Mouse (Mus musculus) spleen, postnatal 0 days (tissue): Measurements from ENCODE around the gene BC030870. TPM values are rescaled to one million over a fixed set of nuclear protein-coding genes. Genes with fewer than 3 reads are reported as not detected.

Experiments
- polyA plus RNA-seq: library from polyadenylated mRNA; unstranded; fragments of >200 nt; fragmentation: Nextera tagmentation; extraction: Ambion mirVana; gene quantifications from 2 replicates; pipeline ENCODE4 v1.2.1, GENCODE M21; 2015

The BC030870 gene
- not detected in 2 replicates for polyA plus RNA-seq

GRCm38 (mm10) chr8:65129199-65129788 is at the start of gene BC030870:
BC030870 (minus strand) TSS chr8:65129563.

DNA sequence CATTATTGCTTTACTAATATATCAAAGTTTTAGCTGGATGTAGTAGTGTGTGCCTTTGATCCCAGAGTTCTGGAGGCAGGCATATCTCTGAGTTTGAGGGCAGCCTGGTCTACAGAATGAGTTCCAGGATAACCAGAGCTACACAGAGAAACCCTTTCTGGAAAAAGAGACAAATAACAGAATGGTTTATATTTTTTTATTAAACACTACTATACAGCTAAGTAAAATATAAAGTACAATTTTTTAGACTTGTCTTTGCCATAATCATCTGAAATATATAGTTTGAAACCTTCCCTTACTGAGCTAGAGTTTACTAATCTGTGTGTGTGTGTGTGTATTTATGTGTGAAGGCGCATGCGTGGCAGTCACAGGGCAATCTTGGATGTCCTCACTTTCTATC is 54.6 kb downstream of the BC030870 start, which contains the start of gene Gm10663:
TSS of gene Gm10663 (plus strand) at position 301 of the 400 bp plus-strand sequence.

DNA sequence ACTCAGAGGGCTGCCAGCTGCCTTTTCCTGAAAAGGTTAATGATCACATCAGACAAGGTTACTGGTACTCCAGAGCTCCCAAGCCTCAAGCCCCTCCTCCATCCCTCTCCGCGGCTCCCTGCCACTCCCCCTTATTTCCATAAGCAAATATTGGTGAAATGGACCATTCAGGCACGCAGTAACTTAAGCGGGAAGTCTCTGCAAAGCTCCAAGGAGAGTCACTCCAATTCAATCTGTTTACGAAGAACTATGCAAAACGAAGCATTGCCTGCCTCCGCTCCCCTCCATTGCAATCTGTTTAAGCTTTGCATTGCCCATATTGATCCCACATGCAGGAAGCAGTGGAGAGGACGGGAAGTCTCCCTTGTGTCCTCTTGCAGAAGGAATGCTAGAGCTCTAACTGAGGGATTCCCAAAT is 92.2 kb downstream of the BC030870 start, which contains the start of gene Apela:
TSS of gene Apela (minus strand) at position 220 of the 417 bp plus-strand sequence.

Other genes starting within 250 kb of the BC030870 start
- 28.6 and 31.4 TPM in 2 replicates for gene Tmem192, start 182.4 kb downstream of the BC030870 start, polyA plus RNA-seq
- not detected in 2 replicates for gene Trim75, start 141.7 kb downstream of the BC030870 start, polyA plus RNA-seq
- 0.08 and 0.16 TPM in 2 replicates for gene Trim61, start 111.0 kb downstream of the BC030870 start, polyA plus RNA-seq
- not detected in 2 replicates for gene Trim60, start 111.0 kb downstream of the BC030870 start, polyA plus RNA-seq
- gene Apela, start 92.2 kb downstream of the BC030870 start, polyA plus RNA-seq = 5.8 and 7.0 TPM in 2 replicates
- gene Gm10663, start 54.5 kb downstream of the BC030870 start, polyA plus RNA-seq = not detected in 2 replicates